Mouse (Mus musculus) heart, postnatal 36 days (tissue): ENCODE measurements at regions not wholly inside any gene's neighbourhood (a gene's known extent, or its start where the extent isn't known, plus 50 kb on each side); places are given as distances from the start of the nearest gene placed in this dataset.

Source experiments
- DNase-seq, 2 experiments: peaks; one replicate each; pipeline ENCODE4 v3.0.0; 2021 to 2022
- intact Hi-C: fragments of 180-260 bp; cut with DNase I; formaldehyde crosslinking; loops from one replicate; pipeline ENCODE4 v1.15.1; 2025

DNA sequence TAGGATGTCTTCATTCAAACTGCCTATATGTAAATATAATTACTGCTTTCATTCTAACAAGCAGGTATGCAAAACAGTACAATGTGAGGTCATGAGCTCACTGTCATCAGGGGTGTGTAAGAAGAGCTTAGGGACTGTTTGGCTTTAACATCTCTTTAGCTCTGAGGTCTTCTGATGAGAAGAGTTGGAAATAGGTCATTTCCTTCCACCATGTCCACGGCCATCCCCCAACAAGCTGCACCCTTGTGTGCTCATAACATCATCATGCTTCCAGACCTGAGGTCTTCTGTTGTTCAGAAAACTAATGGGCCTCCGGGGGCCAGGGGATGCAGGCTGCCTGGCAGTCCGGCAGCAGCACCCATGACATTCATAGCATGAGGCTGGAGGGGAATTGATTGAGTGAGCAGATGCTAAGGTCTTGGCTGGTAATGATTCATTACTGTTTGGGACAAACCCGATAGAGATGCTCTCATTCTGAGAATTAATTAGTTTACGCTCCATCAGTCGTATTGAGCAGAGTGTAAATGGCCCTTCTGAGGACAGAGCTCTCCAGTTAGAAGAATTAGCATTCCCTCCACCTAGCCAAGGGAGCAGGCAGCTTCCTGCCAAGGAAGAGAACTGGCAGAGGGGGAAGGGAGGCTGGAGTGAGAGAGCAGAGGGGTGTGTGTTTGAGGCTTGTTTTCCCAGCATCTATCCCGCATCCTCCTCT, 64.0 kb downstream of the Rps24 start:
- no peak for DNase-seq
- intact Hi-C loops = no loop called here

DNA sequence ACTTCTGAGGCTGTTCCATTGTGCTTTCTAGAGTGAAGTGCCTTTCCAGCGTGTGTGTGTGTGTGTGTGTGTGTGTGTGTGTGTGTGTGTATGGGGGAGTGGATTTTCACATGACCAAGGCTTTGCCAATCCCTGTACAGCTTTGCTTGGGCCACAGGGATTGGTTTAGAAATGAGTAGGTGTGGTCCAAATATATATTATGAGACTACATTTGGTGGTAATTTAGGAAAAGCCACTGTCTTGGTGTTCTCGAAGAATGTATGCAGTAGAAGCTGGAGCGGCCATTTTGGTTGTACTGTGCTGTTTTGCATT, 64.5 kb downstream of the Rps24 start:
- intact Hi-C loops = no loop called here
- no peak for DNase-seq

DNA sequence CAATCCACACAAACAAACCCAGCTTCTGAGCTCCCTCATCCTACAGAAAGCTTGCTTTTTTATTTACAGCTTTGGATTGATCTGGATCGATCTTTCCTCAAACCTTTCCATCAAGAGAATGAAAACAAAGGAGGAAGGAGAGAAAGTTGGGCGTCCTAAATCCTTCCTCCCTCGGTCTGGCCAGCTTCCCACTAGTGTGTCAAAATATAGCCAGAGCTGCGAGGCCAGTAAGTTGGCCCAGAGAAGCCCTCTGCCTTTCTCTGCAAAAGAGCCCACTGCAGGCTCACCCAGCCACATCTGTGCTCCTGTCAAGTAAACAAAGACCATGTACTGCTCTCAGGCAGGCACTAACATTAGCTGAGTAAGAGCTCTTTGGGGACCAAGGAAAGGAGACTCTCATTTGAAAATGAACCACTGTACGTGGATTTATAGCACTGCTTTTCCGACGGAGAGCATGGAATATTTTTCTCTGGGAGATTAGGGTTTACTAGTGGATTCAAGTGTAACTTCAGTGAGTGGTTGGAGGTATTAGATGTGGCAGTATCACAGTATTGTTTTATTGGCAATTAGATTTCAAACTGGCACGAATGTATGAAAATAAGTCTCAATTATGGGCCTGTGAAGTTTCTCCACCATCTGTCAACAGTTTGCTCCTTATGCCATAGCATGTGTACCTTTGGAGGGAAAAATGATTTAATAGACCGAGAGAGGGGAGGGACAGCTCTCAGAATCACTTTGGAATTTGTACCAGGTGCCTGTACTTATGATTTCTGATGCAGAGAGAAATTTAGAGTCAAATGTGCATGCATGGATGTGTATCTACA, 78.1 kb downstream of the Rps24 start:
- intact Hi-C loops = no loop called here
- DNase-seq = no peak

GRCm38 (mm10) chr14:24565718-24566322, 78.9 kb downstream of the Rps24 start:
- DNase-seq = no peak
- intact Hi-C loops = no loop called here

GRCm38 (mm10) chr14:24575111-24575510, 88.2 kb downstream of the Rps24 start:
- no peak for DNase-seq

DNA sequence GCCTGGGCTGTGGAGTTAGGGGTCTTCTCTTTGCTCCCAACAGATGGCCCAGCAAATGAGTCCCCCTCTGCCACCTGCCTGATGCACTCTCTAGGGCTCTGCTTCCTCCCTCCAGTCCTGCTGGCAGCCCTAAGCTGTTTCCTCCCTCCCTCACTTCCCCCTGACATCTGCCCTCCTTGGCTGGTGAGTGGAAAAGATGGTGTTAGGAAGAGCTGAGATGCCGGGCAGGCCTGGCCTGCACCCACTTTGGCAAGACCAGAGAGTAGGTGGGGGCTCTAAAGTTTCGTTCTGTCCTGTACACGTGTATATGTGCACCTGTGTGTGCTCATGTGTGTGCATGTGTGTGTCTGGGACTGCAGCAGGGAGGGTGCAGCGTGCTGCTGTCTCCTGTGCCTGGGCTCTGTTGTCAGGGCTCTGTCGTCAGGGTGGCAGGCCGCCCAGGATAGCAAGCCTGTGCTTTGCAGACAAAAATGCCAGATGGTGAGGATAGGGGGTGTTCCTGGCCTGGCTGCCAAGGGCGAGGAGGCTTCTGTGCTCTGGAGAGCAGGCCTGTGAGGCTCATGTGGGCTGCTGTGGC, 91.7 kb downstream of the Rps24 start:
- peak; percentile 68 to 75 for DNase-seq
- intact Hi-C loops = no loop called here

More at GRCm38 (mm10) chr14:24575111-24575510, 88.2 kb downstream of the Rps24 start:
- intact Hi-C loops = no loop called here

GRCm38 (mm10) chr14:24579153-24579795, 92.3 kb downstream of the Rps24 start:
- no peak for DNase-seq
- intact Hi-C loops = no loop called here

- intact Hi-C loops = loop anchor here (5.0 kb wide), 1 partner anchor 84 kb away; no protein-coding TSS in a partner anchor
- no peak for DNase-seq
Observed at GRCm38 (mm10) chr14:24586133-24586908, 99.4 kb downstream of the Rps24 start.

- DNase-seq = no peak
- intact Hi-C loops = loop anchor here (5.0 kb wide), 1 partner anchor 85 kb away; no protein-coding TSS in a partner anchor
Observed at GRCm38 (mm10) chr14:24586982-24587672, 100.2 kb downstream of the Rps24 start.

DNA sequence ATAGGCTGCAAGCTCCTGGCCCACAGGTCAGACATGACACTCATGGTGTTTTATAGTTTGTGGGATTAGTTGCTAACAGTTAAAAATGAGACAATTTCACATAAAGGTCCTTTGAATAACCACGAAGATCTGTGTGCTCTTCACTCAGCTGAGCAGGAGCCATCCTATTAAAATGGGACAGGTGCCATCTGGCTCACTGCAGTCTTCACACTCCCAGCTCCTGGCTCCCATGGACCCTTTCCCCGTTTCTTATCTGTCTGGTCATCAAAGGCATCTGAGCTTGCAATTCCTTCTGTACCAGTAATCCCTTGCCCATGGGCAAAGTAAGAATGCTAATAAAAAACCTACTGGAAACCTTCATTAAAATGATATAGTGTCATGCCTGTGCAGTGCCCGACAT, 101.1 kb downstream of the Rps24 start:
- no peak for DNase-seq
- intact Hi-C loops = loop anchor here (5.0 kb wide), 1 partner anchor 86 kb away; no protein-coding TSS in a partner anchor

GRCm38 (mm10) chr14:24606444-24607173, 119.7 kb downstream of the Rps24 start:
- intact Hi-C loops = no loop called here
- DNase-seq = peak in 1 of 2 experiments; percentile 13

DNA sequence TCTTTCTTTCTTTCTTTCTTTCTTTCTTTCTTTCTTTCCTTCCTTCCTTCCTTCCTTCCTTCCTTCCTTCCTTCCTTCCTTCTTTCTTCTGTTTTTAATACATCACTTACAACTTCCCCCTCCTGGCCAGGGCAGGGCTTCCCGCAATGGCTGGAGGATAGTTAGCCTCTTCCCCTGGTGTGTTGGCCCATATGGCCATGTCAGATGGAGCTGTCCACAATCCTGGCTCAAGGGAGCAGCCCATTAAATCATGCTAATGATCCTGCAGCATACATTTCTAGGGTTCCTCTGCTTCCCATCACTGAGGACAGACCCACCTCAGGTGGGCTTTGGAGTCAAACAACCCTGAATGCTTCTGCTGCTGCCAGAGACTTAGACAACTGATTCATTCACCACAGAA, 121.4 kb downstream of the Rps24 start:
- intact Hi-C loops = no loop called here
- DNase-seq = no peak

- intact Hi-C loops = no loop called here
- DNase-seq = no peak
Observed at GRCm38 (mm10) chr14:24612254-24612995, 125.5 kb downstream of the Rps24 start.

DNA sequence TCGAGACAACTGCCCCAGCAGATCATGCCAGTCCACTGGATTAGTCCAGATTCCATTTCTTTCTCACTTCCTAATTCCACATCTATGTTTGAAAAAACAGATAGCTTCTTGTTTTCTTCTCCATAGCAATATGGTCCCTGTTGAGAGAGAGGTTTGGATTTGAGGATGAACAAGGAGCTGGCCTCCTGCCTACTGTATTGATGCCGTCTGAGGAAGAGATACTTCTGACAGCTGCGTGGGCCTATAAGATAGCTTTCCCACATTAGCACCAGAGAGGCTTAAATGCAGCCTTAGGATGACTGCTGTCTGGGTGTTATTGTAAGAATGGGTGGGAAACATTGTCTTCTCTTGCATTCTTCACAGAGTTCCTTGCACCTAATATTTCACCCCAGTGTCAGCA, 128.9 kb downstream of the Rps24 start:
- intact Hi-C loops = no loop called here
- DNase-seq = no peak

DNA sequence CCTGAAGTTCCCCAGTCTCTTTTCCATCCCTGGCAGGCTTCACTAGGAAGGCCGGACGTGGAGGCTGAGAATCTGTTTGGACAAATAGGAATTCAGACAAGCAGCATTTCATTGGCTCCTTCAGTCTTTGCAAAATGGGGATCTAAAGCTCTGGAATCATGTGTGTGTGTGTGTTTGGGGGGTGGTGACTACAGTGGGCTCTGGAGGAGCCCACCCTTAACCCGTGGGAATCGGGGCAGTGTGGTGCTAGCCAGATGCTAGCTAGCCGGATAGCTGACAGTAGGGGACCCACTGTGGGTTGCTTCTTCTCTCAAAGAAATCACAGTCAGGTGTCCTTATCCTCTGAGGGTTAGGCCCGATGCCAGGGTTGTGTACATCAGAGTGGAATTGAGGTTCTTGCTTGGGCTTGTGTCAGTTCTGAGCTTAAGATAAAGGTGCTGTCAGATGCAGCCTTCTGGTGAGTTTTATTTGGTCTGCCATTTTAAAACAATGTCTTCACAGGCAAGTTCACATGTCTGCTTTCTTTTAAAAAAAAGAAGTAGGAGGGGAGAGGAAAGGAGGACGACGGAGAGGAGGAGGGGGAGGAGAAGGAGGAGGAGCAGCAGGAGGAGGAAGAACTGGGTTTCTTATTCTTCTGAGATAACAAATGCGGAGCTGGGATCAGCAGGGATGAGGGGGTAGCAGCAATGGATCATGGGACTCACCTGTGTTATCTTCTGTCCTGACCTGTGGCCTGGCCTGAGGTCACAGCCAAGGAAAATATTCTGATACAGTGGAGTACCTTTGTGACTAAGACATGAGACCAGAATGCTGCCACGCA, 129.6 kb downstream of the Rps24 start:
- intact Hi-C loops = no loop called here
- DNase-seq = no peak

DNA sequence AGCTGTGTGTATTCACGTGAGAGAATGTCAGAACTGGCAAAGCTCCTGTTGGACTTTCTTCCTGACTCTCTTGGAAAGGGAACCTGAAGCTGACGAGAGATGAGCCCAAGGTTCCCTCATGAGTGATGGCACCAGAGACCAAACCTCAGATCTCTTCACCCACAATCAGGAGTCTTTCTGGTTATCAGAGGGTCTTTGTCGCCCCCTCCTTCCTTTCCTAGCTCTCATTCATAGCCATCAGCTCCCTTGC, 130.1 kb downstream of the Rps24 start:
- intact Hi-C loops = no loop called here

GRCm38 (mm10) chr14:24617393-24617861, 130.5 kb downstream of the Rps24 start:
- DNase-seq = no peak
- intact Hi-C loops = no loop called here

More for the DNA sequence above, 130.1 kb downstream of the Rps24 start:
- DNase-seq = no peak
